Mouse (Mus musculus) retina, postnatal 7 days (tissue): ENCODE data around the gene Cacna1i.

Experiments
- DNase-seq: peaks from one replicate; pipeline ENCODE4 v3.0.0-alpha.2; 2012; ENCODE audit warnings: low read depth, low spot score

Gene Cacna1i

GRCm38 (mm10) chr15:80271858-80272396 lies 15.1 kb upstream of the Cacna1i start:
- DNase-seq = no peak

GRCm38 (mm10) chr15:80277107-80277506 lies 9.9 kb upstream of the Cacna1i start:
- no peak for DNase-seq

DNA sequence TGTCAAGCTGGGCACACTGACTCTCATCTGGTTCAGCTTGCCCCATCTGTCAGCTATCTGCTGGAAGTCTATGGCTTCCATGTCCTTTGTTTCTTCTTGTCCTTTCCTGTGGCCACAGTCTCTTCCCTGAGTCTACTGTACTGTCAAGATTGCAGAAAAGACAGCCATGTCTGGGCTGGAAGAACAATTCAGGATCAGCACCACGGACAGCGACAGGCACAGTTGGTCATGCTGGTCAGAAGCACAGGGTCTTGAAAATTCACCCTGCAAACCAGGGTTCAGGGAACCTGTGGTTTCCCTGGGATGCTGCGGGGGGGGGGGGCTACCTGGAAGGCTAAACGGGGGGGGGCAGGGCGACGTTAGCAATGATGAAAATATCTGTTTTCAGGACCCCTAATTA lies 9.4 kb upstream of the Cacna1i start:
- no peak for DNase-seq

- no peak for DNase-seq
Observed at GRCm38 (mm10) chr15:80278121-80278759, 8.8 kb upstream of the Cacna1i start.

GRCm38 (mm10) chr15:80279053-80279452 lies 8.0 kb upstream of the Cacna1i start:
- no peak for DNase-seq

DNA sequence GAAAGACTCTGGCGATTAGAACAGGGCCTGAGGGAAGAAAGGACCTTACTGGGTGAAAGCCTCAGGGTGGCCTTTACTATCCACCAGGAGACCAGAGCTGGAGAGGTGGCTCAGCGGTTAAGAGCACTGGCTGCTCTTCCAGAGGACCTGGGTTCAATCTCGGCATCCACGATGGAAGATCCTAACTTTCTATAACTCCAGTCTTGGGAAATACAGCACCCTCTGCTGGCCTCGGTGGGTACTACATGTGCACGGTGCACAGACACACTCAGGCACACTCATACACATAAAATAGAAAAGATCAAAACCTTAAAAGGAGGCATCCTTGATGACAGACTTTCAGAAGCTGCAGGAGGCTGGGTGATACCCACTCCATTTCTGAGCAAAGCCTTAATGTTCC lies 6.4 kb upstream of the Cacna1i start:
- no peak for DNase-seq

- no peak for DNase-seq
Observed at GRCm38 (mm10) chr15:80288036-80288435, 998 bp downstream of the Cacna1i start.

DNA sequence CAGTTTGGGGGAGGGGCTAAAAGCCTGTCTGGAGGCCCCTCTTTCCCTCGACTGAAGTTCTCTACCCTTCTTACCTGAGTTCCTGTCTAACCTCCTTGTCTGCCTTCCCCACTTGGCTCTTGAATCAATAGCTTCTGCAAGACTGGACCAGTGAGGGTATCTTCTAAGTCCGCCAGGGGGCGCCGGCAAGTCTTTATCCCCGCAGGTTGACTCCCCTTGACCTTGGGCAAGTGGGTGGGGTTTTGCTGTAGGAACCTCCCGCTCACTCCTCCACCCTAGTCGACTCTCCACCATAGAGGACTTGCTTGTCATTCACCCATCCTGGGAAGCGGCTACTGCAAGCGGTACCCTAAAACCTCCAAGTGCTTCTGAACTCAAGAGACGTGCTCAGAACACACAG lies 2.4 kb downstream of the Cacna1i start:
- DNase-seq = peak; percentile 53

- DNase-seq = no peak
Observed at GRCm38 (mm10) chr15:80297146-80297545, 10.1 kb downstream of the Cacna1i start.

GRCm38 (mm10) chr15:80303779-80304178 lies 16.7 kb downstream of the Cacna1i start:
- DNase-seq = no peak

GRCm38 (mm10) chr15:80304188-80304587 lies 17.1 kb downstream of the Cacna1i start:
- DNase-seq = no peak

DNA sequence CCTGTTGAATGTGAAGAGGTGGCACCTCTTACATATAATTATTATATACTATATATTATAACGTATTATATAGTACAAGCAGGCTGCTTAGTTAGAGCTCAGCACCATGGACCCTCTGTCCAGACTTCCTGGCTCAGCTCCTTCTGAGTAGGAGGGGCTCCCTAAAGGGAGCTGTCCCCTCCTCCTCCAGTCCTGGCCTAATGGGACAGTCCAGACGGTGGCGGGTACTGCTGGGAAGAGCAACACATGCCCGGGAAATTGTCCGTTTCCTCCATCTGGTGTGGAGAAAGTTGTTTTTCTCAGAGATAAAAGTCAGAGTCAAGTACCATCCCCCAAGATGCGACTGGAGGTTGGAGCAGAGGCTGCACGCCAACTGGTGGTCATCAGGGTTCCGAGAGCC lies 19.1 kb downstream of the Cacna1i start:
- no peak for DNase-seq

DNA sequence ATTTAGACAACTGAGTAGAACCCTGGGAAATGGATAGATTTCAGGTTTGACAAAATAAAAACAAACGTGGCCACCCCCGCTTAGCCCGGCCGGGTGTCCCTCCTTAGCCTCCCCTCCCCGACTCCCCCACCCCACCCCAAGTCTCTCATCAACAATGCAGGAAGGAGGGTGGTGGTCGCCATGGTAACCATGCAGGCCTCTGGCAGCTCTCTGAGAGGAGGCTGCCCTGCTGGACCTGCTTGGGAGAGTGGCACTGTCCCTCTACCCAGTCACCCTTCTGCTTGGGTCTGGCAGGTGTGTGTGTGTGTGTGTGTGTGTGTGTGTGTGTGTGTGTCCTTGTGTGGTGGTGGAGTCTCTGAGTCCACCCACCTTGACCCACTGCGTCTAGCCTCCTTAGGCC lies 27.7 kb downstream of the Cacna1i start:
- no peak for DNase-seq

DNA sequence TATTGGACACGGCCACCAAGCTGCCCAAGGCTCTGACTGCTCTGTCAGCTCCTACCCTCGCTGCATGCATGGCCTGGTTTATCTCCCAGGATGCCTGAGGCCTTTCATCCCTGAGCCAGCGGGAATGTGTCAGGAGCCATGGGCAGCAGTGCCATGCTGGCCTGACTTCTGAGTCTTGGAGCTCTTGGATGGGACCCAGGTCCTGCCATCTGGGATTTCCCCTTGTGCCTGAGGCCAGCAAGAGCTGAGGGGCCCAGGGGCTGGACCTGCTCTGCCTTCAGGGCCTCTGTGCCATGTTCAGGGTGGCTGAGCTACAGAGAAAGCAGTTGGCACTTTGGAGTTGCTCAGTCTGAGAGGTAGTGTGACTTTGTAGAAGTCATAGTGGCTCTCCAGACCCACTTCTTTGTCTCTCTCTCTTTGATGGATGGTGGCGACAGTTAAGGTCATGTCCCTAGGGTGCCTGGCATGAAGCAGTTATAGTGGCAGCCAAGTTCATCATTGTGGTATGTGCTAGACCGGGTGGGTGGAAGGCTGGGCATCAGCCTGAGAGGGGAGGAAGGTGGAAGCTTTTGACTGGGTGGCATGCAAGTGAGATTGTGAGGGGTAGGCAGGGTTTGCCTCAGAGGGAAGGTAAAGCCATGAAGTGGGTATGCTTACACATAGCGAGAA lies 30.1 kb downstream of the Cacna1i start:
- no peak for DNase-seq

GRCm38 (mm10) chr15:80317841-80318530 lies 30.9 kb downstream of the Cacna1i start:
- DNase-seq = no peak

GRCm38 (mm10) chr15:80318543-80319255 lies 31.7 kb downstream of the Cacna1i start:
- DNase-seq = no peak

GRCm38 (mm10) chr15:80319315-80319714 lies 32.3 kb downstream of the Cacna1i start:
- no peak for DNase-seq

- DNase-seq = no peak
Observed at GRCm38 (mm10) chr15:80319921-80320320, 32.9 kb downstream of the Cacna1i start.

- no peak for DNase-seq
Observed at GRCm38 (mm10) chr15:80325207-80325606, 38.2 kb downstream of the Cacna1i start.

DNA sequence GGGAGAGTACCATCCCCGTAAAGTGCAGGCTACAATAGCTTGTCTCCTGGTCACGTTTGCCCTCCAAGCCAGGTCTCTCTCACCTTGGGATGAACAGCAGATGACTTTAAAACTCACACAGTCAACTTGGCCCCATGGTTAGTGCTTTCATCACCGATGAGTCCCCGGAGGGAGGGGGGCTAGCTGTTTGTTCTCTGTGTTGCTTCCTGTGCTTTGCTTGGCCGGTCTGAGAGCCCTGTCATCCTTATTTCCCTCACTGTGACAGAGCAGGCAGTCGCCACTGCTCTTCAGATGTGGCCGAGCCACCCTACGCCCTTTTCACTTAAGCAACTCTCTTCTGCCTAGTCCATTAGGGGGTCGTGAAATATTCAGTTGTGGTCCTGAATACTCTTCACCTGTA lies 38.7 kb downstream of the Cacna1i start:
- no peak for DNase-seq

DNA sequence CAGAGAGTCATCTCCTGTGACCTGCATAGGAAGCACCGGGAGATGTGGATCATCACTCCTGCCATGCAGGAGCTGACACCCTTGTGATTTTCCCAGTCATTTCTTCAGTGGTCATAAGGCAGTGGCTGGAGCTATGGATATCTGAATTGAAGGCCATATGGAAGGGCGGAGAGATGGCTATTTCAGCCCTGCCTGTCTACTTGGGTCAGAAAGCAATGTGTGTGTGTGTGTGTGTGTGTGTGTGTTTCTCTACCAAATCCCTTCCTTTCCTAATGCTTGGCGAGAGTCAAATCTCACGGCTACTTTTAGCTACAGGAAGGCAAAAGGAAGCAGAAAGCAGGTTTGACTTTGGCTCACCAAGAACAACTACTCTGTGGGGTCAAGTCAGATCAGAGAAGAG lies 39.9 kb downstream of the Cacna1i start:
- DNase-seq = no peak
